Mouse (Mus musculus): Measurements from ENCODE around the gene Myof.
A peak's percentile ranks its signal among the peaks of the same experiment; 100 is the strongest.

Gene Myof

DNA sequence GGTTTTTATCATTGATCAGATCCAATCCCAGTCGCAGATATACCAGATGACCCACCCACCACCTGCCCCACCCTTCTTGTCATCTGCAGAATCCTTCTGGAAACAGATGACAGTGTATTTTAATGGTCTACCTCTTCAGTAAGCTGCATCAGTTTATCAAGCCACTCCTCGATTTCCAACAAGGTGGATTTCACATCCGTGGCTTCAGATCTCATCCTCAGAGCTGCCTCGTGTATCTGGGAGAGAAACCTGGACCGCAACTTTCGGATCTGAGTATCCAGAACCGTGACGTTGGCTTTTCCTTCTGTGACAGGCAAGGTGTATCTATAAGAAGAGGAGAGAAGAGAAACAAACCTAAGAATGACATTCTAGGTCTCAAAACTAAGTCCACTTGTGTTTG, 89.1 kb downstream of the Myof start:
- no peak for DNase-seq (ENCODE audit: low read depth, low spot score)

DNA sequence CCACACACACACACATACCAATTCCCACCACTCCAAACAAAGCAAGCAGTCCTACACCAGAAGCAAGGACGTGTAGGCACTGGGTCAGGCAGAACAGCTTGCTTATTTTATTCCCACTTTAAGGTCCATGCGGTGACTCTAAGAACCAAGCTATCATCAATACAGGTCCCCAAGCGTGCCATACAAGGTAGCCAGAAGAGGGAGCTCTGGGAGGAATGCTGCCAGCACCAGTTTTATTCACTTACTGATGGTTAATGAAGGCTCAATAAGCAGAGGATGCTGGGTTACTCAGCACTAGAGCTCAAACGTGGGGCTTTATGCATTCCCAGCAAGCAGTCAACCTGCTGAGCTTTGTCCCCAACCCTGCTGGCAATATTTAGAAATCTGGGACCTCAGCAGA, 96.7 kb downstream of the Myof start:
- peak; percentile 34 for DNase-seq (ENCODE audit: low read depth, low spot score)

DNA sequence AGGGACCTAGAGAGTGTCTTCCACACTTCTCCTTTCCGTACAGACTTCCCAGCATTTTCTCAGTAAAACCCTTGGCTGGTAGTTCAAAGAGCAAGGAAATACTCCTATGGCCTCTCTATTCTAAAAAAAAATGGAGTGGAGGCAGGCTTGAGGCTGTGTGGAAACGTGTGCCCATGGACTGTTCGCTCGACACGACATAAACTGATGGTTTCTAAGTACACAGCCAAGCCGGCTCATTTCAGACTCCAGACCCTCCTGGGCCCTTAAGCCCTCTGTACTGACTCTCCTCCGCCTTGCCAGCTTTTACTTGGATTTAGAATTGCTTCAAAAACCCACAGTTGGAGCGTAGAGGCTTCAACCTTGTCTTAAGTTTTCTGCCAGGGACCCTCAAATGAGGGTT, 97.3 kb downstream of the Myof start:
- no peak for DNase-seq (ENCODE audit: low read depth, low spot score)

DNA sequence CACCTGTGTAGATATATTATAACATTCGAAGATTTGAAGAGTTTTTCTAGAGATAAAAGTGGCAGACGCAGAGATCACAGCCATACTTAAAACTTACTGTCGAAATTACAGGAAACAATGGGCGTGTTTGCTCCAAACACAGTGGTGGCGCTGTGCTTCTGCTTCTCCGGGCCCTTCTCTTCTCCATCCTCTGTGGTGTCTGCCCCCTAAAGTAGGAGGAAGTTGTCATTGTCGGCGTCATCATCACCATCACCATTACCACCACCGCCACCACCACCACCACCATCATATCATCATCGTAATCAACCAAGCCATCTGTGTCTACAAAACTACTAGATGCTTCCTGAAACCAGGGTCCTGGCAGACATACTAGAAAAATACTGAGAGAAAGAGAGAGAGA, 104.2 kb downstream of the Myof start:
- DNase-seq (ENCODE audit: low read depth, low spot score): no peak

DNA sequence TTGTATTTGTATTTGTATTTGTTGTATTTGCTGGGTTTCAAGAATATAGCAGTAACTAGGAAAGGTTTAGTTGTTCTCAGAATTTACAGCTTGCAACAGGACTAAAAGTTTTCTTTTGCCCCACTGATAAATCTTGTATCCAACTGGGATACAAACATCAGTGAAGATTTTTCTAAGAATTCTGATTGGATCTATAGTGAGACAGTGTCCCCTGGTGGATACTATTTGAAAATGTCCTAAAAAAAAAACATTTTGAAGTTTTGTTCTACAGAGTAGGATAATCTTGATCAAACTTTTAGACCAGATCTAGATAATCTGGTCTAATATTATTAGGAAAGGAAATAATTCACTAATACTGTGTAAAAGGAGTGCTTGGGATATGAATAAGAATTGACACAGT, 106.3 kb downstream of the Myof start:
- no peak for DNase-seq (ENCODE audit: low read depth, low spot score)

DNA sequence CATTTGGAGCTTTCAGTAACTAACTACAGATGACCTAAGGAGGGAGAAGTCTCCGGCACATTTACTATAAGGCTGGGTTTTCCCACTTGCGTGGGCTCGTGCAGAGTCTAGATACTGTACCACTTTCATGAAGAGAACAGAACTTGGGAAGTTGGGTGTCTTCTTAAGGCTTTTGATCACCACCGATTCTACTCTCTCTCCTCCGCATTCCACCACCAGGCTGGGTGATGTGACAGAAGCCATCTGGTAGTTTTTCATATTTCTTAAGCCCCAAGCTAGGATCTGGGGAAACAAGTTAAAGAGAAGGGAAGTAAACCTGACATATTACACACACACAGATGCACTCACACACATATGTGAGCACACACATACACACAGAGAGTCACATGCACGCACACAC, 108.7 kb downstream of the Myof start:
- DNase-seq (ENCODE audit: low read depth, low spot score): no peak

DNA sequence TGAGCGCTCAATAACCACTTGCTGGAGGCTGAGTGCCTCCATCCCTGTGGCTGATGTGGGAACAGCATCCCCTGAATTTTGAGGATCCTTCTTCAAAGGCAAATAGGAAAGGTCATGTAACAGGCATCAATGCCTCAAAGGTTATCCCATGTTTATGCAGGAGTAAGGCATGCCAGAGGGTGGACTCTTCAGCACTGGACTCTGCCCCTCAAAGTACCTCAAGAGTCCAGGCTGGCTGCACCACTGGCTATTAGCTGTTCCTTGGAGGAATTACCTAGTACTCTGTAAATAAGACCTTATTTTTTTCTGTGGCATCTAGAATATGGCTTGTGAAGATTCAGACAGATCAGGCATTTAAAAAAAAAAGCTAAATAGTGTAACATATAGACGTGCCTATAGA, 111.2 kb downstream of the Myof start:
- no peak for DNase-seq (ENCODE audit: low read depth, low spot score)

DNA sequence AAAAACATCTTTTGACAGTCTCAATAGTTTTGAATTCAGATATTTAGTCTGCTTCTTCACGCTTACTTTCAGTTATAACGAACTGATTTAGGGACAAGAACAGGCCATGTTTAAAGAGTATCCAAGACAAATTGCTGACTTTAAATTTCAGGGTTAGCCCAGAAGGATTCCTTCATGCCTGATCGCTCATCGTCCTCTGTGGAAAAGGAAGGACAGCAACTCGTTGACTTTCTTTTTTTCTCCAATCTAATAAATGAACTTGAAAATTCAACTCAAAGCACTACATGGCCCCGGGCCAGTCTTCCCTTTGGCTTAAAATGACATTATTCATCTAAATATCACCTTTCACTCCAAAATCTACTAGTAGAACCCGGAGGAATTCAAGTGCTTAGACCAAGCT, 115.5 kb downstream of the Myof start:
- no peak for DNase-seq (ENCODE audit: low read depth, low spot score)

DNA sequence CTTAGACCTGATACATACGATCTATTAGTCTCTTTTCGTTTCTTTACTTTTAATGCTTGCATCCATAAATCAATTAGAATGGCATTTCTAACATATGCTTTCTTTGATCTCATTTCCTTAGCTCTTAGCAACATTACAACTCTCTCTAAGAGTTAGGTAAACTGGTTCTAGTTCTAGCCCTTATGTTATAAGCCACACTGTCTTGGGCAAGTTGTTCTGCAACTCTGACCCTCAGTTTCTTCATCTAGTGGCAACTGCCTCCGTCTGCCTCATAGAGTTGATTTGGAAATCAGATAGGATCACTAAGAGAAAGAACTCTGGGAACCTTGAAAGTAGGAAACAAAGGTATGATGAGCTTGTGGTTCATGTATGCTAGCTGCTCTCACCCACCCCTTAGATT, 118.1 kb downstream of the Myof start:
- DNase-seq (ENCODE audit: low read depth, low spot score): no peak

DNA sequence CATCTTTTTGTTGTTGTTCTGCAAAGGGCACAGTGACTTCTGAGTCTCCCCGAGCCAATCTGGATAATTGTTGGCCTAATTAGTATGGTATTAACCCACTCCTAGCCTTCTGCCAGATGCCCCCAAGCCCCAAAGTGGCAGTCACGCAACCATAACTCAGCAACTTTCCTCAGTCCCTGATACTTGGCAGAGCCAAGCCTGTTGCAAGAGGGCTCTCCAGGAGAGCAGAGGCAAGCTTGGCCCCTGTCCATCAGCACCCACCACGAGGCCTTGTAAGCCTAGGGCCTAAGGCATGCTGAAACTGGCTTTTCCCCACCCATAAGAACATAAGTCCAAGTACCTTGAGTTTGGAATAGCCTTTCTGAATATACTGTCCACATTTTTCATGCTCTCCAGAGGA, 119.1 kb downstream of the Myof start:
- DNase-seq (ENCODE audit: low read depth, low spot score): no peak

DNA sequence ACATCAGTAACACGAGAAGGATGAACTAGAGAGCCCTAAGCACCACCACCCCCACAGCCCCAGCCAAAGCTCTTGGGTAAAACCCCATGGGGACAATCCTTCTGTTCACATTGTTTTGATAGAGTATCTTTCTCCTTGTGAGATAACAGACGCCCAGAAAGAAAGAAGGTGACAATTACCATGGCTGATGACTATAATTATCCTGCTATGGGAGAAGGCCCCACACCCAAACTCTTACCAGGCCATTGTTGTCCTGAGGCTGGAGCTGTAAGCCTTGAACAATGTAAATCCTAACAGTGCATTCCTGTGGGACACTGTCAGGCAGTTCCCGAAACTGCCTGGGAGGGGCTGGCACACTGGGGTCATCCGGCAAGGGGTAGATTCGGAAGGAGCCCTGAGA, 122.3 kb downstream of the Myof start:
- no peak for DNase-seq (ENCODE audit: low read depth, low spot score)

DNA sequence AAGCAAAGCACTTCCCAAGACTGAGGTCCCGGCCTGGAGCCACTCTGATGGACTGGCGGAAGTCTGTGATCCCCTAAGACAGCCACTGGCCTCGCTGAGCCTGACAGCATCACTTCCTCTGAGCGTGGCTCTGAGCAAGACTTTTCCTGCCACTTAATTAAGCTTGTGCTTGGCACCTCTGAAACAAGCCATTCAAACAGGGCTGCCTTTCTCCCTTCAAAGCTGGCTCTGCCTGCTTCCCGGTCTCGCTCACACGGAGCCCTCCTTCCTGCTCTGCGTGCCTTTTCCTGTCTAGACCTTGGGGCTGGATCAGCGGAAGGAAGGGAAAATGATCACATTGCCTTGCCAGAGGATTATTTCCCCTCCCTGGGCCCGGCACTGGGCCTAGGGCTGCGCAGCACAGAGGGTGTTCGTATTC, 124.9 kb downstream of the Myof start:
- no peak for DNase-seq (ENCODE audit: low read depth, low spot score)

DNA sequence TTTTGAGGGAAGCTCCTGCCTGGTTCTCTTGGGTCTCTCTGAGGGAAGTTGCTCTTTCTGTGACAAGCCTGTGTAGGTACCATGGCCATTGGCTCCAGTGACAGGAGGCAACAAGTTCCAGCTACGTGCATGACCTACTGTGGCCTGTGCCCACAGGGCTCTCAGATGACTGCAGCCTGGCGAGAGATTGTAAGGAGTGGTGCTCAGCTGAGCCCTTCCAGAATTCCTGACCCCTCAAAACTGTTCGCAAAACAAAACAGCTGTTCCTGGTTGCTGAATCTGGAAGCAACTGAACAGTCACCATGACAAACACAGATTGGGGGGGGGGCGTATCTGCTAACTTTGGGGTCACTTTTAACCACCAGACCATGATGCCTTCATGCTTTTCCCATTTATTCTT, 129.1 kb downstream of the Myof start:
- no peak for DNase-seq (ENCODE audit: low read depth, low spot score)

DNA sequence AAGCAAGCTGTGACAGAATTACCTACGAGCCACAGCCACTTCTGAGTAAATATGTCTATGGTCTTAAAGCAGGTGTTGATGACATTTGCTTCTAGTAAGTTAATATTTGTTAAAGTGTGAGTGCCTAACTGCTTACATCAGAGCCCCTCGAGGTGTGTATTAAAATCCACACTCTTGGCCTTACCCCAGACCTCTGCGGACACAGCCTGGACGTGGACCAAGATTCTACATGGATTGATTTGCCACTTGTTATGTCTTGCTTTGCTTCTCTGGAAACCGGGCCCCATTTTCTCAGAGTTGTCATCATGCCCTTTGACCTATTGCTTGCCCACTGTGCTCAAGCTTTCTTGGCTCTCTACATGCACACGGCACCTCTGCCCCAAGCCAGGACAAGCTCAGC, 130.9 kb downstream of the Myof start:
- DNase-seq (ENCODE audit: low read depth, low spot score): no peak

DNA sequence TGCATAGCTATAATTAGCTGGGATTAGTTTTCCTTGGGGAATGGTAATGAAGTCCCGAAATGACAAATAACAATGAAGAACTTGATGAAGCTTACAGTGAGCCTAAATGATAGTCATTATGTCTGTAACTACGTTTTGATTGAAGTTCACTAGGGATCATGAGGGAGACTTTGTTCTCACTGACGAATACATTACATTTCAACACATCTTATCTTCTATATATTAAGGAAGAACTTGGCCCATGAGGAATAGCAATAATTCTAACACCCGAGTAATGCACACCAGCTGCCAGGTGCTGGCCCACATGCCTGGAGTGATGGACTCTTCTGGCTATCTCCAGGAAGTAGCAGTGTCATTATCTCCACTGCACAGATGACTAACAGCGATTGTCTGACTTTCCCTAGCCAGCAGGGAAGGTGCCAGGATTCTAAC, 133.5 kb downstream of the Myof start:
- no peak for DNase-seq (ENCODE audit: low read depth, low spot score)

DNA sequence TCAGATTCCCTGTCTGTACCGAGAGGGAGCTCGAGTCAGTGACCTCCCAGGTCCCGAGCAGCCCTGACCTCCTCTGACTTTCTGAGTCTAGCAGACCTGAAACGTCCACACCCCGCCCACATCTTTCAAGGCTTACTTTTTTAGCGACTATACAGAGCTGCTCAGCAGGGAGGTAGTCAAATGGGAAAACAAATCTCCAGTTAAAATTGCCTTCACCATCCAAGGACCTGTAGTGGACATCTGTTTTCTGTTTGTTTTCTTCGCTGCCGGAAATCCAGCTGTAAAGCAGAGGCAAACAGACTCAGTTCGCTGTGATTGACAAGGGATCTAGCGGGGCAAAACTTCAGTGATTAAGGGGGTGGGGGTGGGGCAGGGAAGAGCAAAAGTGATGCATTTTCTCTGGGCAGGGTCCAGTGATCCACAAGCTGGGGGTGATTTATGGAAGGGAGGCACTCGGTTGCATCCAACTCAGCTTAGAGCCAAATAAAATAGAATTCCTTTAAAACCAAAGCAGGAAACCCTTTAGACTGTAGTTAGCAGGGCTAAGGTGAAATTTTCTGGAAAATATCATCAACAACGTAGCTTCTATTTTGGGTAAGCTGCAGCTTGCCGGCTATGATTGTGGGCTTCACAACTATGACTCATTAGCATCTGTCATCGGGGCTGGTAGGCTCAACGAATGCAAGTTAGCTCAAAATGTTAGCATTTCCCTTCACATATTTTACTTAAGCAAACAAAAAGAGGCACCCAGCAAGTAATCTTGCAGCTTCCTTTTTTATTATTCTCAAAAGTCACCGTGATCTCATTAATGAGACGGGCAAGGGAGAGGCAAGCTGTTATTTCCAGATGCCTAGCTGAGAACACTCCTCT, 135.7 kb downstream of the Myof start:
- DNase-seq (ENCODE audit: low read depth, low spot score): no peak

DNA sequence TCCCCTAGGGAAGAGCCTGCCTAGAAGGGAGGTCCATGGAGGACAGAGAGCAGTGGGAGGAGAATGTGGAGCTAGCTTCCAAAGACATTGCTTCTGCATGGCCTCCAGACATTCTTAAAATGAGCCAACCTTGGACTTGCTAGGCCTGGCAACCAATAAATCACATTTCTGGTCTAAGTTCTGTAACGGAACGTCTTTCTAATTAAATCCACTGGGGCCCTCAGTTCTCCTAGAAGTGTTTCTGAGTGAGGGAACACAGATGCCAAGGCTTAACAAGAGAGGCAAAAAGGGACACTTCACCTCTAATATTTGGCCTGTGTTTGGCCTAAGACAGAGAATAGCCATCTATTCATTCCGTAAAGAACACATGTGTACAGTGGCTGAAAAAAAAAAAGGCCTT, 136.5 kb downstream of the Myof start:
- no peak for DNase-seq (ENCODE audit: low read depth, low spot score)

DNA sequence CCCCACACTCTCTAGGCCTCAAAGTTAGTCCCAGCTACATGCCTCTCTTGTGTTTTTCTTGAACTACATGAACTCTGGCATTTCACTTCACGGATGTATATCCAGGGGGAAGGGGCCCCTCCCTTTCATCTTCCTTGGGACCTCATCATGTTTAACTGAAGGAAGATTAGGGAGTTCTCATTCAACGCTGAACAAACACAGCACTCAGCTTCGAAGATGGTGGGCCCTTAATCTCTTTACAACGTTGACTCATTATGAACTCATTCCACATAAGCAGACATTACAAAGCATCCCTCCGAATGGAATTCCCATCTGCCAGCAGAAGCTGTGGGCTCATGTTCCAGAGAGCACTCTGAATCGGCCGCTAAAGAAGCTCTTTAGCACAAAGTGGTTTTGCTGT, 147.3 kb downstream of the Myof start:
- DNase-seq (ENCODE audit: low read depth, low spot score): no peak

DNA sequence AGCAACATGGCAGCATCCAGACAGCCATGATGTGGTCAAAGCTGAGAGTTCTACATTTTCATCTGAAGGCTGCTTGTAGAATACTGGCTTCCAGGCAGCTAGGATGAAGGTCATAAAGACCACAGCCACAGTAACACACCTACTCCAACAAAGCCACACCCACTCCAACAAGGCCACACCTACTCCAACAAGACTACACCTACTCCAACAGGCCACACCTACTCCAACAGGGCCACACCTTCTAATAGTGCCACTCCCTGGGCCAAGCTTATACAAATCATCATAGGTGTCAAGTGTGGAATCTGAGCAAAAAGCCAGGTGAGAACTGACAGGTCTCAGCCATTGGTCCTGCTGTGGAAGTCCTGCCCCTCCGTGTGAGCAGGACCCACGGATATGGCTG, 152.4 kb downstream of the Myof start:
- DNase-seq (ENCODE audit: low read depth, low spot score): no peak

DNA sequence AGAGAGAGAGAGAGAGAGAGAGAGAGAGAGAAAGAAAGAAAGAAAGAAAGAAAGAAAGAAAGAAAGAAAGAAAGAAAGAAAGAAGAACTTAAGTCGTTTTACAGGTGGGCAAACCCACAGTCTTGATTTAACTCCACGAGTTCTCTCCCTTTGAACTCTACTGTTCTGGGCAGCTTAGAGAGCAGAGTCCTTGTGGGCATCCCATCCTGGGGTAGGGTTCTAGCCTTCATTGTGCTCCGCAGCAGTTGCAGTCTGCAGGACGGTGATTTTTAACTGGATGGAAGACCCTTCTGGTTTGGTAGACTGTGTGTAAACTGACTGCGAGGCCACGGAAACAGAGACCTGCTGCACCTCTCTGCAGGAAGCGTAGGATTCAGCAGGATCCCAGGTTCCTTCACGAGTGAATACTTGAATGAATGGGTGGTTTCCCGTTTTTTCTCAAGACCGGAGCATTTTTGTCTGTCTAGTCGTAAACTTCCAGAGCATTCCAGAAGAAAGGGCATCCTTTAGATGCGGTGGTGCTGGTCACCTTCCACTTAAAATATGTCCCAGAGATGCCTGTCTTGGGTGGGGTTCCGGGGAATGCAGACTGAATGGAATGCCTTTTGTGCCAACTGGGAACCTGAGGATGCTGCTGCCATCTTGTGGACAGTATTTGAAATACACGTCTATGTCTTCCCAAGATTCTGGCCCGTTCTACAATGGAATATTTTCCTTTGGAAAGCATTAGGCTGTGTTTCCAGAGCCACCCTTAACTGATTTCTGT, 156.8 kb downstream of the Myof start:
- DNase-seq (ENCODE audit: low read depth, low spot score): no peak

DNA sequence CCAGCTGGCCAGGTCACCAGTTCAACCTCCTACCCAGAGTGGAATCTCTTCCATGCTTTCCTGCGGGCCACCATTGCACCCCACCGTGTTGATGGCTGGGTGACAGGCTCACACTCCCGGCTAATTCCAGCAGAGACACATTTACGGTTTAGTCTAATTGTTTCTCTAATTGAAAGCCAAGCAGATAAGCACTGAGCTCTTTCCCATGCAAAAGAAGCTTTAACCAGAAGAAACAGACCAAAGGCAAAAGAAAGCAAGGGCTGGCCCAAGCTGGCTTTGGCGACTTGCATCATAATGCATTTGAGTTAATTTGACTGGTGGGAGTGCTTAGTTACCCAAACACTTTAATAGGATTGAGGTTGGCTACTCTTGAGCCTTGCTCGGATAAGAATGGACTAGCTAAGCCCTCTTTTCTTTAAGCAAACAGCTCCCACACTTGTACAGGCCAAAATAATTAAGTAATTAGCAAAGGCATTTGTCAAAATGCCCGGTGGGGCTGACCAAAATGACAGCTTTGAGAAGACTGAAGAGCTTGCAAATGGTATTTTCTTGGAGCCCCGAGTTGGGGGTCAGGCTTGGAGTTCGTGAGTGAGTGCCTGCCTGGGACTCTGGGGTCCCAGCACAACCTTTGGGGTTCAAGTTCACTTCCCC, 161.8 kb downstream of the Myof start:
- no peak for DNase-seq (ENCODE audit: low read depth, low spot score)

DNA sequence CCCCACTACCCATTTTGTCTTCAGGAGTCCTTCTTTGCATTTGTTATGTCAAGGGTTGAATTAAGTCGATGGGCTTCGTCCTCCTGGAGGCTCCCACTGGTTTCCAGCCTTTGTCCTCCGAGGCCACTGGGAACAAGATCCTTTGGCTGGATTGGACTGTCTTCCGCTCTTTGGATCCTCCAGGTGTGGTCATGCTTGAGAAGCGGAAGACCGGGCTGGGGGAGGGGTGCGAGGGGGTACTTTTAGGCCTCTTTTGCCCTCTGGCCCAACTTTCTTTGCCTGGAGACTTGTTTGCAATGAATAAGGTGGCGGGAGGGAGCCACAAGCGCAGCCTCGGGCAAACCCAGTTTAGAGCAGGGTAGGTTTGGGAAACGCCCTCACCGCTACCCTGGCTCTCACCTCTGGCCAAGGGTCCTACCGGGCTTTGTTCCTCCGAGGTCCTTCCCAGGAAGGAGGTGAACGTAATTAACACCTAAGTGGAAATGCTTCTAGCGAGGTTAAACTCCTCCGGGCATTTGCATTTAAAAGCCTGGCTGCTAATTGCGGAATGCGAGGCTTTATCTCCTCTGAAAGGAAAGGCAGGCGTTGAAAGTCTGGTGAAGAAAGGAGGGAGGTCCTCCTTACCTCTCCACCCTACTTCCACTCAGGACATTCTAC, 165.7 kb downstream of the Myof start:
- no peak for DNase-seq (ENCODE audit: low read depth, low spot score)

Measured in A20 (cell line).